Mouse (Mus musculus): ENCODE results near the gene Aff3.

DNA sequence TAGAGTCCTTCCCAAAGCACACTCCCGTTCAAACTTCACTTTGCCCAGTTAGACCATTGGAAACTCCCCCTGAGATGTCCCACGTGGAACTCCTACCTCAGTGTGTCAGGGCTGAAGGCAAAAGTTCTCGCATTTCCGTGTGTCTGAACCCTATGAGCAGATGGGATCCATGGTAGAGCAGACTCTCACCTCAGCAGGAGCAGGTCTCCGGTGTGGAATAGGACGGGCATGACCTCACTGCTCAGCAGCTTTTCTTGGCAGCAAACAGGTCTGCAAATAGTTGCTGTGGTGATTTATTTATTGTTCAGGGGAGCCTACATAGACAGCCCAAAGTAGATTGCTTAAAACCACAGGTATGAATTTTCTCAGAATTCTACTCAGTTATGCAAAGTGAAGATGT lies 25.7 kb upstream of the Aff3 start:
- no peak for TF ChIP-seq CTCF (IDR thresholded peaks at IDR 0.05; ENCODE audit: low read depth)
- no peak for TF ChIP-seq EP300 (optimal IDR thresholded peaks at IDR 0.05)

All from stomach, postnatal 0 days (tissue).